Mouse (Mus musculus): ENCODE data around the gene Rbfox3.

GRCm38 (mm10) chr11:118736993-118737392 lies 174.4 kb downstream of the Rbfox3 start:
- no peak for TF ChIP-seq CTCF (IDR thresholded peaks at IDR 0.05; ENCODE audit: low read depth)
- no peak for TF ChIP-seq EP300 (IDR thresholded peaks at IDR 0.05; ENCODE audit: low read depth)

Measured in liver, embryonic 14.5 days (tissue).